Mouse (Mus musculus) ovary, postnatal 14 days (tissue): ENCODE measurements at regions not wholly inside any gene's neighbourhood (a gene's known extent, or its start where the extent isn't known, plus 50 kb on each side); places are given as distances from the start of the nearest gene placed in this dataset.

Experiments used
- DNase-seq: peaks from one replicate; pipeline ENCODE4 v3.0.0; 2022; ENCODE audit warnings: low spot score

- no peak for DNase-seq
These were observed 339.3 kb upstream of the Mmadhc start for GRCm38 (mm10) chr2:50635896-50636295.

DNA sequence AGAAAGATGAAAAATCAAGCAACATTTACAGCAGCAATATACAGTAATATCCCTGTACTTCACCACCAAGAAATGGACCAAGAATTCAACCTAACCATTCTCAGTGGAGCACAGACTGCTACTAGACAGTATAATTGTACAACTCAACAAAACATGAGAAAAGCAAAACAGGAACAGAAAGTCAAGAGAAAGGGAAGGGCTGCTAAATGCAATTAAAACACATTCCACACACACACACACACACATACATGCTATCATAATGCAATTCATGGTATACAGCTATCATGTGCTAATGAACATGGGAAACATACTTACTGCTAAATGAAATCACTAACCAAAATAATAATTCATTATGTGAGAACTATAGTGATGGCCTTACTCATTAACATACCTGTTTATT is 335.2 kb upstream of the Mmadhc start:
- DNase-seq = no peak

- no peak for DNase-seq
These were observed 330.9 kb upstream of the Mmadhc start for GRCm38 (mm10) chr2:50627501-50627900.

DNA sequence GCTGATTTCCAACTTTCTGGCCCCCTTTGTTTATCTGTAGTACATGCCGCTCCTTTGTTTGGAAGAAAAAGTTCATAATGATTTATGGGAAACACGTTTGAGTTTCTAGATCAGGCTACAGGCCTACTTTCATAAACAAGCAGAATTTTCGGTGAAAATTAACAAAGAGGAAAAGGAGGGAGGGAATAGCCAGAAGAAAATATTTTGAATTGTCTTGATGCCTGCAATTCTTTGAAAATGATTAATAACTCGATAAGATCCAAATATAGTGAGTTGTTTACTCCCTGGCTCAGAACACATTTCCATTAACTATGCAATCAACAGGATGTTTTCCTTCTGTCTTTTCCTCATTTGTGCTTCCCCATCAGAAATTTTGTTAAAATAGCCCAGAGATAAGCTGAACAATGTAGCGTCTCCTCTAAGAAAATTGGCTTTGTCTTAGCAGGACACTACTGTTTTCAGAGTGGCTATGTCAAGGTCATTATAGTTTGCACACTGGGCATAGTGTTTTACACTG is 328.7 kb upstream of the Mmadhc start:
- DNase-seq = no peak

DNA sequence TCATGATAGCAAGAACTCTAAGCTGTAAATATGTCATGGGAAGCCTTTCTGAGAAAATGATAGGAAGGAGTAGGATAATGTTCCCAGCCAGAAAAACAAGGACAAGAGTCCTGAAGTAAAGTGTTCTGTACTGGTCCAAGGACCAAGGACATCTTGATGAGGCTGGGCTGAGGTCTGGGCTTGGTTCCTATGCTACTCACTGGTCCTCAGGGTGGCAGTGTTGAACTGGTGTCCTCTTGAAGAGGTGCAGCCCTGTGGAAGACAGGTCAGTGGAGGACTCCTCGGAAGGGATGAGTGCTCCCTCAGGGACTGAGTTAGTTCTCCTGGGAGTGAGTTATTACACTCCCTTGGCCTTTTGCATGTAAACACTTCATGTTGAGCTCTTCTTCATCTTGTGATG is 312.5 kb upstream of the Mmadhc start:
- DNase-seq = peak; percentile 6

DNA sequence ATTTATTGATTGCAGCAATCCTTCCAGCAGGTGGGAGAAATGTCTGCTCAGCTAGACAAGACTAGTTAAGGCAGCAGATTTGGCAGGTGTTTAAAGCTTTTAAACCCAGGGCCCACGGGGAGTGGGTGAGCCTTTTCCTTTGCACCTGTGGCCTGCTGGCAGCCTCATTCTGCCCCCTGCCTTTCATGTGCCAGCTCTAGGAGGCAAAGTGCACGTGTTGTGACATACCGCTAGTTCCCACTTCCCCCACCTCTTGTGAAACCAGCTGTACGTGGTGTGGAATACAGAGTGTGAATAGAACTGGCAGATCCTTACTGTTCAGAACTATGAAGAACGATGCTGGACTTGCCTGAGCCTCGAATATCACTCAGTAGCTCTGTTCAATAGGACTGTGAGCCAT is 292.6 kb upstream of the Mmadhc start:
- DNase-seq = no peak

DNA sequence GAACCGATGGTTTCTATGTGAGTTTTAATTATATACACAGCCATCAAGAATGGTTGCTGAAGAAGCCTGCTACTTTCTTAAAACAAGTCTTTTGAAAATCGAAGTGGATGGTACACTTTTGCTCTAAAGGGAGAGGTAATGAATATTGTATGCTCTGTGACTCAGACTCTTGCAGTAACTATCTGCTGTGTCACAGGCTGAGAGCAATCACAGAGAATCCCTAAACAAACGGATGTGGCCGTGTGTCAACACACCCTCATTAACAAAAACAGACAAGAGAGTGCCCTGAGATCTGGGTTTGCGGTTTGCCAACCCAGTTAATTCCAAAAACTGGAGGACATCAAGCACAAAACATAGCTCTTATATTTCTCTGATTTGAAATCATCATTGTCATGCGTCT is 292.1 kb upstream of the Mmadhc start:
- DNase-seq = no peak

GRCm38 (mm10) chr2:50586321-50587050 is 289.9 kb upstream of the Mmadhc start:
- DNase-seq = no peak

DNA sequence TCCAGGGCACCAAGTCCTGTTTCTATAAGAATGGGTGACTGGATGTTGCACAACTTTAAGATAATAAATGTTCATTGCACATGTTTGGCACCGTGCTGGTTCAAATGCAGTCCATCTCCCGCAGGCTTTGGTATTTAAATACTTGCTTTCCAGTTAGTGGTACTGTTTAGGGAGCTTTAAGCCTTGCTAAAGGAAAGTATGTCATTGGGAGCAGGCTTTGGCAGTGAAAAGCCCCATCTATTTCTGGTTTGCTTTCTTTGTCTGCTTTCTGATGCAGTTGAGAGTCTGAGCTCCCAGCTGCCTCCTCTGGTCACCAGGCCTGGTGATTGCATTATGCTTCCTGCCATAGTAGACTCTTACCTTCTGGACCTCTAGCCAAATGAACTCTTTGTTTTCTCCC is 283.0 kb upstream of the Mmadhc start:
- DNase-seq = no peak

DNA sequence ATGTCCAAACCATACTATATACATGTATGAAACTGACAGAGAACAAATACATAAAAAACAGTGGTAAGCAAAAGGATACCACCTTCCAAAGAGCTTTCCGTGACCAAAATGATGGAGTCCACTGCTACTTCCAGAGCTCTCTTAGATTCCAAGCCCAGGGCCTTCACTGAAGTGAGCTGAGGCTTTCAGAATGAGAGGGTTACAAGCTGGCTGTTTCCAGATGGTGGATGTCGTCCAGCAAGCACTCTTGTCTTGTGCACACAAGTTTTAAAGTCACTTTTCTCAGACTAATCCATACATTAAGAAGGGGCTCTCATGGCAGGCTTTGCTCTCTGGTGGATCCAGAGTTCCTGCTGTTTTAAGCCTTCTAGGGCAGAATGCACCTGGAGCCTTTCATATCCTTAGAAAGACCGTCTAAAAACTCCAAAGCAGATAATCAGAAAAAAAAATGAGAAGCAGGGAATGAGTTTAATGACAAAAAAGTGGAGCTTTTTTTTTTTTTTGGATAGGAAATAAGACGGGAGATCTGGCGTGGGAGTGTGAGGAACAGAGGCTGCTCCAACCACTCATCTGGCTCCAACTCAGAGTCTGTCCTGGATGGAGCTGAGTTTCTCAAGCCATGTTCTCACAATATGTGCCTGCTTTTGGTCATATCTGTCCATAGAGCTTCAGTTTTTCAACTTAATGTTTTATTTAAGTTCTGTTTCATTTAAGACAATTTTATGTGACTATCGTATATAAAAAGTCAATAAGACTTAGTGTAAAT is 281.9 kb upstream of the Mmadhc start:
- no peak for DNase-seq

- no peak for DNase-seq
These were observed 281.1 kb upstream of the Mmadhc start for GRCm38 (mm10) chr2:50577736-50578135.

GRCm38 (mm10) chr2:50573455-50573854 is 276.9 kb upstream of the Mmadhc start:
- DNase-seq = no peak

- DNase-seq = no peak
These were observed 274.4 kb upstream of the Mmadhc start for GRCm38 (mm10) chr2:50571021-50571420.

GRCm38 (mm10) chr2:50569502-50570285 is 273.1 kb upstream of the Mmadhc start:
- no peak for DNase-seq

GRCm38 (mm10) chr2:50568777-50569501 is 272.3 kb upstream of the Mmadhc start:
- DNase-seq = no peak

DNA sequence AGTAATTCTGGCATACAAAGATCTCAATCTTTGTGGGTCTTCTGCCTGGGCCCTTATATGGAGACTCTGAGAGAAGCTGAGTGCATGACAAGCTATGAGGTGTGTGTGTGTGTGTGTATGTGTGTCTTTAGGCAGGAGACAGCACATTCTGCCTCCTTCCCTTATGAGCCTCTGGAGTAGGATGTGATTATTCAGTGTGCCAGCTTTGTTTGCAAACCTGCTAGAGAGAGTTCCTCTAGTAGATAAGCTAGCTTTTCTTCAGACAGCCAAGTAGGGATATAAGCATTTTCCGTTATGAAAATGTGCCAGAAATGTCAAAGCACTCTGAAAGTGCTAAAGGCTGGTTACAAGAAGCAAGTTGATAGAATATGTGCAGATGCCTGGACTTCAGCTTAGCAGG is 270.9 kb upstream of the Mmadhc start:
- DNase-seq = no peak

DNA sequence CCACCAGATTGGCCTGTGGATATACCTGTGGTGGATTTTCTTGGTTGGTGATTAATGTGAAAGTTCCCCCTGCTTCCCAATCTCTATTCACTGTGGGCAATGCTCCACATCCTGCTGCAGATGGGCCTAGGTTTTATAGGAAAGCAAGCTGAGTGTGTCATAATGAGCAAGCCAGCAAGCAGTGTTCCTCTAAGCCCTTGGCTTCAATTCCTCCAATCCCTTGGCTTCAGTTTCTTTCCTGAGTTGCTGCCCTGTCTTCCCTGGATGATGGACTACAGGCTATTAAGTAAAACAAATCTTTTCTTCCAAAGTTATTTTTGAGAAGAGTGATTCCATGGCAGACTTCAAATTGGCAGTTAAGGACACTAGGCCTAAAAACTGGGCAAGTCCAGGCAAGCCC is 257.4 kb upstream of the Mmadhc start:
- DNase-seq = no peak

DNA sequence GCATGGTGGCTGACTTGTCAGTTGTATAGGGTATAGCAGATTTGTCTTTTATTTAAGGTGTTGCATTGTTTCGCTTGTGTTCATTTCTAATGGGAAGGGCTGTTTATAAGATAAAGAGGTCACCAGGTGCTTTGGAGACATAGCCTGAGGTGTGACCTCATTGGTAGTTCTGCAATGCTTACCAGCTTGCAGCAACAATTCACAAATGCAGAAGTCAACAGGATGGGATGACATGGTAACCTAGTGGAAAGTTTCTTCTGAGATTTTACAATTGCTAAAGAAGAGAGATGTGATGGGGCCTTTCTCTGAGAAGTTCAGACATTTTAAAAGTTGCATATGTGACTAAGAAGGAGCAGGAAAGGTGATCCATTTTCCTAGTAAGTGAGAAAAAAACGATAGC is 255.8 kb upstream of the Mmadhc start:
- DNase-seq = no peak

GRCm38 (mm10) chr2:50549871-50550270 is 253.3 kb upstream of the Mmadhc start:
- no peak for DNase-seq

DNA sequence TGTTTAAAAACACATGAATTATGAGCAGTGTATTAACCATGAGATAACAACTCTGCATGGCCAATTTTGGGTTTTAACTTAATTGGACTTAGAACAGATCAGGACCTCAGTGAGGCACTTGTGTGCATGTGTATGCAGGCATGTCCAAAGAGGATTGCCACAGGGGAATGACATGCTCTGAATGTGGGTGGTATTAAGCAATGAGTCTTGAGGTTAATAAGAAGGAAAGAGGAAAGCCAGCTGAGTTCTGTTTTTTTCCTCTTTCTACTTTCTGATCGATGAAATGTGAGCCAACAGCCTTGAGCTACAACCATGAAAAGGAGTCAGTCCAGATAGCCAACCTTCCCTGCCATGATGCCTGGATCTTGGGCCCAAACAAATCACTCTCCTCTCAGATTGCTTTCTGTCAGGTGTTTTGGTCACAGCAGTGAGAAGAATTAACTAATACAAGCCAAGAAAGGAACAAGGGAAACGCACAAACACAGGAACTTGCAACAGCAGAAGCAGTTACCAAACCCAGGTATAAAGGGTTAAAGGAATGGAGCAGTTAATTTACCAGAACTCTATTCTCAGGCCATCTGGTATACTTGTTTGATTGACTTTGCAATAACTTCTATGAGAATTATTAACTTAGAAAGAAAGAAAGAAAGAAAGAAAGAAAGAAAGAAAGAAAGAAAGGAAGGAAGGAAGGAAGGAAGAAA is 243.3 kb upstream of the Mmadhc start:
- no peak for DNase-seq

- DNase-seq = no peak
These were observed 241.5 kb upstream of the Mmadhc start for GRCm38 (mm10) chr2:50538068-50538467.
